Mouse (Mus musculus): ENCODE measurements around the gene Fam53b.

DNA sequence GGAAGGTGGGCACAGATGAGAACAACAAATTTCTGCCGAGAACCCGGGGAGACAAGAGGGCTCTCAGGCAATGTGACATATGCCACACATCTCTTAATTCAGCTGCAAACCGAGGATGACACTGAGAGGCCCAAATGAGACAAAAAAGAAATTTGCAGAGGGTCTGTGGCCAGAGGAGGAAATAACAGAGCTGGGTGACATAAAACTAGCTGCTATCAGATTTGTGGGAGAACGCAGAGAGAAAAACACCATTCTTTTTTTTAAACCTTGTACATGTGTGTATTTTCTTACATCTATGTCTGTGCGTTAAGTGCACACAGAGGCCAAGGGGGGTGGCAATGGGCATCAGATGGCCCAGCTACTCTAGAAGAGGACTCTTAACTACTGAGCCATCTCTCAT lies 18.5 kb downstream of the Fam53b start:
- TF ChIP-seq EP300 (IDR thresholded peaks at IDR 0.05; ENCODE audit: low read depth) (no peak), CTCF (IDR thresholded peaks at IDR 0.05; ENCODE audit: low read depth) (no peak)
